Comparison of ENCODE assay signal across 8 mouse cellular contexts in the genomic region with DNA sequence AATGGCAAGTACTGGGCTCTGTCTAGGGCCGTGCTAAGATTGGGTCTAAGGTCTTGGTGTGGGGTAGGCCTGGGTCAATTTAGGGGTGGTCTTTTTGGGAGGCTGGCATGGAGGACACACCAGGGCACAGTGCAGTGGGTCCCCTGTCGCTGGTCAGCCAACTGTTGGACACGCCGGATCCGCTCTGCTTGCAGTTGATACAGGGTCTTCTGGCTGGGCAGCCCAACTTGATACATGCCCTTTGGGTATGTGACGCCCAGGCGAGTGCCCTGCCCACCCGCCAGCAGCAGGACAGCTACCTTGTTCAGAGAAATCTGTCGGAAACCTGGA. TPM values are rescaled to one million over a fixed set of nuclear protein-coding genes. Genes with fewer than 3 reads are reported as not detected.
DNase-seq lines count a peak whose midpoint lies in the region; ATAC-seq and TF ChIP-seq lines count a peak whose summit lies in the region.

No protein-coding gene starts in this region.

- 0 out of 2 replicates have a peak, but pooled peaks cover 6% of the 10 kb centered on the region for H3K36me3 ChIP-seq in heart, embryonic 12.5 days
- H3K36me3 ChIP-seq in G1E (replicated peaks) (peaks cover 52% of the 10 kb centered on the region), macrophage (ENCODE audit: inconsistent target) (peaks cover 43% of the 10 kb centered on the region)
- H3K36me3 ChIP-seq in heart, postnatal 0 days (replicated peaks; ENCODE audit: control insufficient read depth, insufficient read depth, low read length): 0 out of 2 replicates have a peak, but pooled peaks cover 12% of the 10 kb centered on the region

- ATAC-seq in heart, embryonic 12.5 days (ENCODE audit: insufficient number of reproducible peaks, low FRiP score): 0 out of 2 replicates have a peak, but pooled peaks have one; percentile 3
- 0 out of 2 replicates have a peak, but pooled peaks have one; percentile 4 for ATAC-seq in G1E (ENCODE audit: extremely low read depth, insufficient number of reproducible peaks, low FRiP score, poor library complexity, severe bottlenecking)
- no peak for ATAC-seq in heart, postnatal 0 days (ENCODE audit: insufficient read depth, low read depth)

- TF ChIP-seq EP300 in heart, postnatal 0 days (IDR thresholded peaks at IDR 0.05; ENCODE audit: low read depth): no peak

- 26% methylated on average over 9 of the region's 9 CpGs for WGBS in heart, embryonic 12.5 days
- WGBS in heart, postnatal 0 days: 42% methylated on average over 9 of the region's 9 CpGs
- WGBS in macrophage (ENCODE audit: missing documents): 19% methylated on average over 9 of the region's 9 CpGs

- H3K79me2 ChIP-seq in macrophage (ENCODE audit: inconsistent target): peaks cover 39% of the 10 kb centered on the region

- TF ChIP-seq CTCF in G1E (IDR thresholded peaks at IDR 0.05; ENCODE audit: low read depth, low read length): no peak
- TF ChIP-seq CTCF in heart, postnatal 0 days (IDR thresholded peaks at IDR 0.05; ENCODE audit: low read depth): no peak

- no peaks in the 10 kb centered on the region for H3K9me3 ChIP-seq in heart, embryonic 12.5 days (replicated peaks)
- H3K9me3 ChIP-seq in G1E (replicated peaks): no peaks in the 10 kb centered on the region
- no peaks in the 10 kb centered on the region for H3K9me3 ChIP-seq in heart, postnatal 0 days (replicated peaks; ENCODE audit: control insufficient read depth, low read length)

- no peak overlapping the region for H3K27ac ChIP-seq in heart, embryonic 12.5 days (ENCODE audit: poor library complexity, severe bottlenecking)
- no peak overlapping the region for H3K27ac ChIP-seq in heart, postnatal 0 days (ENCODE audit: low read depth)
- peak overlapping the region; percentile 81 for H3K27ac ChIP-seq in macrophage

- H3K4me1 ChIP-seq in heart, embryonic 12.5 days (replicated peaks): peaks cover 4% of the 10 kb centered on the region; the same call in 1 of the 2 replicates
- peaks cover 54% of the 10 kb centered on the region for H3K4me1 ChIP-seq in G1E (ENCODE audit: insufficient read depth, low read depth, low read length)
- H3K4me1 ChIP-seq in heart, postnatal 0 days (ENCODE audit: control insufficient read depth, insufficient read depth): peaks cover 12% of the 10 kb centered on the region

- H3K9ac ChIP-seq in heart, embryonic 12.5 days: peak overlapping the region; percentile 77
- H3K9ac ChIP-seq in heart, postnatal 0 days (replicated peaks; ENCODE audit: low read depth, low read length): peak overlapping the region; percentile 57

- H3K4me3 ChIP-seq in heart, embryonic 12.5 days: peak overlapping the region; percentile 67
- peak overlapping the region; percentile 91 for H3K4me3 ChIP-seq in G1E (ENCODE audit: low read depth, low read length)
- H3K4me3 ChIP-seq in heart, postnatal 0 days (ENCODE audit: low read depth, low read length): peak overlapping the region; percentile 78
- H3K4me3 ChIP-seq in macrophage (ENCODE audit: inconsistent target): peak overlapping the region; percentile 94

- DNase-seq in heart, postnatal 36 days: no peak
- DNase-seq in G1E (ENCODE audit: low spot score) (no peak), adipocyte (ENCODE audit: low spot score) (no peak)
- no peak for DNase-seq in heart, postnatal 0 days (ENCODE audit: low spot score)
- no peak for DNase-seq in embryo, embryonic 9.5 days (ENCODE audit: extremely low spot score)
- no peak for DNase-seq in gastrocnemius, adult 8-10 months (ENCODE audit: low spot score in 2 of 2)

- peaks cover 40% of the 10 kb centered on the region for H3K27me3 ChIP-seq in heart, embryonic 12.5 days (replicated peaks)
- no peaks in the 10 kb centered on the region for H3K27me3 ChIP-seq in G1E (ENCODE audit: insufficient read depth, low read length)
- H3K27me3 ChIP-seq in heart, postnatal 0 days (ENCODE audit: control insufficient read depth, insufficient read depth, low read length): peaks cover 6% of the 10 kb centered on the region; the same call in 1 of the 2 replicates

- intact Hi-C loops in heart, postnatal 36 days (cut with DNase I): no loop called here

- H3K4me2 ChIP-seq in heart, embryonic 12.5 days: peak overlapping the region; percentile 99
- peak overlapping the region; percentile 100 for H3K4me2 ChIP-seq in heart, postnatal 0 days (ENCODE audit: low read depth, low read length)

RNA-seq across cellular contexts. Expression of gene Uap1l1, which starts 0.8 kb away (rescaled TPM):
- polyA plus RNA-seq in heart, embryonic 12.5 days (2016; fragmentation: Nextera tagmentation; extraction: Ambion mirVana): 10.7 and 11.2 TPM in 2 replicates
- total RNA-seq in heart, postnatal 36 days (2021): 1 to 10 TPM; 6.7 to 8.6 TPM
- 51.2 and 53.9 TPM in 2 replicates for total RNA-seq in G1E (2014; fragmentation: Nextera tagmentation)
- 56.4 and 118 TPM in 2 replicates for total RNA-seq in G1E (2017)
- polyA plus RNA-seq in G1E (2012): 21.0 and 22.8 TPM in 2 replicates
- total RNA-seq in heart, postnatal 0 days (2014; rRNA removed; ENCODE audit: low replicate concordance): 1.3 and 10.9 TPM in 2 replicates
- polyA plus RNA-seq in heart, postnatal 0 days (2015; fragmentation: Nextera tagmentation; extraction: Ambion mirVana): 13.0 and 14.3 TPM in 2 replicates
- total RNA-seq in macrophage (2018; cell fraction: chromatin; rRNA removed): 100 to 1,000 TPM in 17 of 26 experiments, 10 to 100 TPM in 9; 48.0 to 345 (median 127) TPM
- total RNA-seq in macrophage (2018; cell fraction: cytosol; rRNA removed): 100 to 1,000 TPM; 115 to 202 (median 152) TPM
- 100 to 1,000 TPM in 23 of 26 experiments, 10 to 100 TPM in 3; 84.1 to 302 (median 139) TPM for total RNA-seq in macrophage (2018; cell fraction: nucleus; rRNA removed)
- 55.8 to 128 TPM (median 119 TPM) in 3 replicates for polyA plus RNA-seq in macrophage (2018)
- total RNA-seq in gastrocnemius, adult 8-10 months (2022): 10 to 100 TPM in 1 of 4 experiments, 1 to 10 TPM in 3; 3.6 to 11.9 (median 4.8) TPM

RNA-seq across cellular contexts. Expression of gene Sapcd2, which starts 7.4 kb away (rescaled TPM):
- polyA plus RNA-seq in heart, embryonic 12.5 days (2016; fragmentation: Nextera tagmentation; extraction: Ambion mirVana): 18.5 and 20.0 TPM in 2 replicates
- total RNA-seq in heart, postnatal 36 days (2021): under 1 TPM; 0.46 to 0.56 TPM
- 9.9 and 14.4 TPM in 2 replicates for total RNA-seq in G1E (2014; fragmentation: Nextera tagmentation)
- total RNA-seq in G1E (2017): 20.6 and 28.1 TPM in 2 replicates
- 108 and 129 TPM in 2 replicates for polyA plus RNA-seq in G1E (2012)
- 14.0 and 26.1 TPM in 2 replicates for total RNA-seq in heart, postnatal 0 days (2014; rRNA removed; ENCODE audit: low replicate concordance)
- 5.6 and 6.4 TPM in 2 replicates for polyA plus RNA-seq in heart, postnatal 0 days (2015; fragmentation: Nextera tagmentation; extraction: Ambion mirVana)
- 1 to 10 TPM in 5 of 26 experiments, under 1 TPM in 3, not detected in 18; 0.45 to 7.4 (median 1.5) TPM for total RNA-seq in macrophage (2018; cell fraction: chromatin; rRNA removed)
- under 1 TPM in 13 of 26 experiments, not detected in 13; 0.09 to 0.47 (median 0.22) TPM for total RNA-seq in macrophage (2018; cell fraction: cytosol; rRNA removed)
- total RNA-seq in macrophage (2018; cell fraction: nucleus; rRNA removed): 1 to 10 TPM in 4 of 26 experiments, under 1 TPM in 4, not detected in 18; 0.24 to 3.3 (median 1.0) TPM
- polyA plus RNA-seq in macrophage (2018): 0.13 to 0.73 TPM in 2 of 3 replicates, not detected in the other
- not detected for total RNA-seq in gastrocnemius, adult 8-10 months (2022)

RNA-seq across cellular contexts. Expression of gene Dpp7, which starts 8.6 kb away (rescaled TPM):
- 11.3 TPM in 2 replicates for polyA plus RNA-seq in heart, embryonic 12.5 days (2016; fragmentation: Nextera tagmentation; extraction: Ambion mirVana)
- total RNA-seq in heart, postnatal 36 days (2021): 1 to 10 TPM; 3.4 to 3.7 TPM
- total RNA-seq in G1E (2014; fragmentation: Nextera tagmentation) (5.5 and 8.6 TPM in 2 replicates), G1E (2017) (71.4 and 95.5 TPM in 2 replicates)
- polyA plus RNA-seq in G1E (2012) (4.5 and 7.7 TPM in 2 replicates), macrophage (2018) (101 to 192 TPM (median 107 TPM) in 3 replicates)
- 9.0 and 13.2 TPM in 2 replicates for total RNA-seq in heart, postnatal 0 days (2014; rRNA removed; ENCODE audit: low replicate concordance)
- polyA plus RNA-seq in heart, postnatal 0 days (2015; fragmentation: Nextera tagmentation; extraction: Ambion mirVana): 4.3 and 4.6 TPM in 2 replicates
- 100 to 1,000 TPM in 21 of 26 experiments, 10 to 100 TPM in 5; 80.5 to 340 (median 152) TPM for total RNA-seq in macrophage (2018; cell fraction: chromatin; rRNA removed)
- 100 to 1,000 TPM in 12 of 26 experiments, 10 to 100 TPM in 14; 67.2 to 160 (median 93.4) TPM for total RNA-seq in macrophage (2018; cell fraction: cytosol; rRNA removed)
- 100 to 1,000 TPM; 104 to 338 (median 159) TPM for total RNA-seq in macrophage (2018; cell fraction: nucleus; rRNA removed)
- total RNA-seq in gastrocnemius, adult 8-10 months (2022): 10 to 100 TPM; 12.8 to 20.3 (median 16.7) TPM

RNA-seq across cellular contexts. Expression of gene Entpd2, which starts 30.9 kb away (rescaled TPM):
- polyA plus RNA-seq in heart, embryonic 12.5 days (2016; fragmentation: Nextera tagmentation; extraction: Ambion mirVana): 0.18 and 0.44 TPM in 2 replicates
- 10 to 100 TPM; 14.5 to 15.4 TPM for total RNA-seq in heart, postnatal 36 days (2021)
- total RNA-seq in G1E (2014; fragmentation: Nextera tagmentation) (not detected in 2 replicates), G1E (2017) (not detected in 2 replicates)
- polyA plus RNA-seq in G1E (2012) (0.03 TPM in 1 of 2 replicates, not detected in the other), macrophage (2018) (0.07 TPM in 1 of 3 replicates, not detected in the others)
- total RNA-seq in heart, postnatal 0 days (2014; rRNA removed; ENCODE audit: low replicate concordance): 7.9 and 44.8 TPM in 2 replicates
- 3.5 and 4.2 TPM in 2 replicates for polyA plus RNA-seq in heart, postnatal 0 days (2015; fragmentation: Nextera tagmentation; extraction: Ambion mirVana)
- not detected for total RNA-seq in macrophage (2018; cell fraction: chromatin; rRNA removed)
- total RNA-seq in macrophage (2018; cell fraction: cytosol; rRNA removed): under 1 TPM in 9 of 26 experiments, not detected in 17; 0.06 to 0.19 (median 0.10) TPM
- total RNA-seq in macrophage (2018; cell fraction: nucleus; rRNA removed): not detected
- 1 to 10 TPM; 3.8 to 8.0 (median 6.2) TPM for total RNA-seq in gastrocnemius, adult 8-10 months (2022)

RNA-seq across cellular contexts. Expression of gene Man1b1, which starts 32.6 kb away (rescaled TPM):
- polyA plus RNA-seq in heart, embryonic 12.5 days (2016; fragmentation: Nextera tagmentation; extraction: Ambion mirVana): 34.0 and 40.9 TPM in 2 replicates
- total RNA-seq in heart, postnatal 36 days (2021): 10 to 100 TPM; 21.9 to 23.2 TPM
- total RNA-seq in G1E (2014; fragmentation: Nextera tagmentation): 38.3 and 47.0 TPM in 2 replicates
- 45.3 and 57.2 TPM in 2 replicates for total RNA-seq in G1E (2017)
- 9.9 and 18.0 TPM in 2 replicates for polyA plus RNA-seq in G1E (2012)
- total RNA-seq in heart, postnatal 0 days (2014; rRNA removed; ENCODE audit: low replicate concordance): 20.1 and 41.2 TPM in 2 replicates
- polyA plus RNA-seq in heart, postnatal 0 days (2015; fragmentation: Nextera tagmentation; extraction: Ambion mirVana): 18.8 and 19.5 TPM in 2 replicates
- 10 to 100 TPM; 23.3 to 76.9 (median 48.7) TPM for total RNA-seq in macrophage (2018; cell fraction: chromatin; rRNA removed)
- 10 to 100 TPM; 28.2 to 49.8 (median 39.9) TPM for total RNA-seq in macrophage (2018; cell fraction: cytosol; rRNA removed)
- 10 to 100 TPM; 35.6 to 72.3 (median 52.7) TPM for total RNA-seq in macrophage (2018; cell fraction: nucleus; rRNA removed)
- 36.0 to 43.5 TPM (median 43.4 TPM) in 3 replicates for polyA plus RNA-seq in macrophage (2018)
- total RNA-seq in gastrocnemius, adult 8-10 months (2022): 10 to 100 TPM; 13.9 to 15.0 (median 14.4) TPM
